Mouse (Mus musculus): ENCODE measurements at regions not wholly inside any gene's neighbourhood (a gene's known extent, or its start where the extent isn't known, plus 50 kb on each side); places are given as distances from the start of the nearest gene placed in this dataset.

GRCm38 (mm10) chr6:143484941-143485340 lies 317.9 kb downstream of the Etnk1 start:
- DNase-seq (ENCODE audit: low spot score in 2 of 2): no peak

DNA sequence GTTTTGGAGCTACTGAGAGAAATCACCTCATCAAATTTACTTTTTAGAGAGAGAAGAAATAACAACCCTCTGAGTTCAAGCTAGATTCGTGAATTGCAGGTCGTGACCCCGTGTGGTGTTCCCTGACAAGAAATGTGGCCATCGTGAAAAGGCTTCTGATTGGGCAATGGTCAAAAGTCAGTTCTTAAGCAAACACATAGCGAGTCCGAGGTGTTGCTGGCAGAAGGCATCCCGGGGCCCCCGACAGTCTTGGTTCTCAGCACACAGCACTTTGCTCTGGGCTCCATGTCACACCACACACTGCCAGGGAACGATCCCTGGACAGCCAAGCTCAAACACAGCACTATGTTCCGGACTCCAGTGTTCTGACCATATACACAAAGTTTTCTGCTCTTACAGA lies 320.0 kb downstream of the Etnk1 start:
- DNase-seq (ENCODE audit: low spot score in 2 of 2): no peak

DNA sequence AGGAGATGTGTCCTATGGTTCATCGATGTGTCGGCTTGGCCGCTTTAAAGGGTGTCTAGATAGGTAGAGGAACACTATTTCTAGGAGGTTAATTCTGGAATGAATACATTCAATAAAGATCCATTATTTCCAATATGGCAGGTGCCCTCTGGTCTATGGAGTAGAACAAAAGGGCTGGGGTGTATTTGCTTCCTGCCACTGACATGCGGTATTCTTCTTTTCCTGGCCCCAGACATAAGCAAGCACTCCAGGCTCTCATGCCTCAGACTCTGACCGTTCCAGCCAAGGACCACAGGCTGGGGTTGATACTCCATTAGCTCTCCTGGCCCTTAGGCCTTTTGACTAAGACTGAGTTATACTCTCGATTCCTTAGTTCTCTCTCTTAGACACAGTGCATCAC lies 323.0 kb downstream of the Etnk1 start:
- no peak for DNase-seq (ENCODE audit: low spot score in 2 of 2)

GRCm38 (mm10) chr6:143491380-143491779 lies 324.4 kb downstream of the Etnk1 start:
- DNase-seq (ENCODE audit: low spot score in 2 of 2): no peak

GRCm38 (mm10) chr6:143493543-143493942 lies 326.5 kb downstream of the Etnk1 start:
- no peak for DNase-seq (ENCODE audit: low spot score in 2 of 2)

GRCm38 (mm10) chr6:143494341-143494740 lies 327.3 kb downstream of the Etnk1 start:
- no peak for DNase-seq (ENCODE audit: low spot score in 2 of 2)

DNA sequence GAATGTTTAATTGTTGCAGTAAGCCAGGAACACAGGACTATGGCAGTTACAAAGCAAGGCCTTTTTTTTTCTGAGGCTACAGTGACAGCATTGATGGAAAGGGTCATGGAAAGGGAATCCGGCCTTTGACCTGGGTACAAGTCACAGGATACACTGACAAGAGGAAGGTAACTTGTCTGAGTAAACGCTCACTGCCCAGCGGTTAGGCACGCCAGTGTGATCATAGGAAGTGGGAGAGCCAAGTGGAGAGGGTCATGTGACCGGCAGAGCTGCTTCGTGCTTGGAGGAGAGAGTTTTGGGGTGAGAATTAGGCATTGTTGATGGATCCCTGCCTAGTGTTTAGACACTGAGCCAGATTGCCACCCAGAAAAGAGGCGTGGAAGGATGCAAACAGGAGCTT lies 327.9 kb downstream of the Etnk1 start:
- no peak for DNase-seq (ENCODE audit: low spot score in 2 of 2)

- no peak for DNase-seq (ENCODE audit: low spot score in 2 of 2)
Measured at GRCm38 (mm10) chr6:143498764-143499163, 331.7 kb downstream of the Etnk1 start.

DNA sequence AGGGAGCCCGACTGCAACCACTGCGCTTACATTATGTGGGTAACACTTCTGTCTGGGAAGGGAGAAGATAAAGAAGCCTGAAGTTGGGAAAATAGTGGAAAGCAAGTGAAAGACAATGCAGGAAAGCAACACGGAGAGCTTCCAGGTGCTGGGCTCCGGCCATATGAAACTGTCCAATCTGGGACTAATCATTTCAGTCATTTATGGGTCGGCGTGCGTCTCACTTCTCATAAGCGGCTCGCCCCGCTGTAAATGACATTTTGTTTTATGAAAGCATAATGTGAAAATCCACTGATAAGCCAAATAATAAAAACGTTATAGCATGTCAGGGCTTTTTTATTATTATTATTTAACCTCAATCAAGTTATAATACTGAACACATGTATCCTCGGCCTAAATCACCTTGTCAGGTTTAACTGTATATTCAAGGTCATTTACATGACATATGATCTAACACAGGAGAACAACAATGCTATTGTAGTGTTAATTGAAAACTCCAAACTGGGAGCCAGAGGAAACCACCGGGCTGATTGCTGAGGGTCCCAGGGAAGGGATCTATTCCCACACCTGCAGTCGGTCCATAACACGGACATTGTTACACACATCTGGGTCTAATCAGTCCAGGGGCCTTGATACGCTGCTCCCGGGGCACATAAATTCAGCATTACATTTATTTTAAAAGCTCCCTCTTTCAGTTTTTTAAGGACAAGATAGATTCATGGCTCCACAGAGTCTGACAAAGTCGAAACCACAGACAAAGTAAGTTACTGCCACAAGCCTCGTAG lies 332.4 kb downstream of the Etnk1 start:
- DNase-seq (ENCODE audit: low spot score in 2 of 2): no peak

DNA sequence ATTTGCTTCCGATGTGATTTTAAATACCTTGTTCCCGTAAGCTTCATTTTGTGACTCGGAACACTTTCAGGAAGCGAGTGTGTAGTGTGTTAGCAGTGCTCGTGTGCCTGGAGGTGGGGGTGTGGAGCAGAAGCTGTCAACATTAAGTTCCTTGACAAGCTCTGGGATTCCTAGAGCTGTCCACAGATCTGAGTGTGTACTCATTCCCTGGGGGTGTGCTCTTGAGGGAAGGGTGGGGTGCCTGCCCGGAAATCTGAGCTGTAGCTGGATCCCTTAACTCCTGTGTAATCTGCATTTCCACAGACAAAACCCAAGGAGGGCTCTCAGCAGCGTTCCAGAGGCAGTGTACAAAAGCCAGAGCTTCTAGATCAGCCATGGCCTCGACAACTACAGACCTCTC lies 335.8 kb downstream of the Etnk1 start:
- DNase-seq (ENCODE audit: low spot score in 2 of 2): no peak

- no peak for DNase-seq (ENCODE audit: low spot score in 2 of 2)
Measured at GRCm38 (mm10) chr6:143503953-143504352, 336.9 kb downstream of the Etnk1 start.

DNA sequence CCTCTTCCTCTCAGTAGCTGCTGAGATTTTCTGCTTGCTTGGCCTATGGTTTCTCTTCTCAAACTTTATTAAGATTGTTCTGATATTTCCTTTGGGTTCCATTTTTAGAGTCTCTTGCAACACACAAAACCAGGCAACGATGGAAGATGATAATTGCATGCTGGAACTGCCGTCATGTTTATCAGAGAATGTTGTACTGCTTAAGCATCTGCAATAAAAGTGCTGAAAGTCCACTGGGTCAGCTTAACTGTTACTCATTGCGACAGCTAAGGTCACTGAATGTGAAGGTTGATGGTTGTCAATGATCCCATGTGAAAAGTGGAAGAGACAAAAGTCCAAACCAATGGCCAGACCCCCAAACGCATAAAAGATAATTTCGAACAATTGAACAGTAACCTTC lies 346.4 kb downstream of the Etnk1 start:
- no peak for DNase-seq (ENCODE audit: low spot score in 2 of 2)

DNA sequence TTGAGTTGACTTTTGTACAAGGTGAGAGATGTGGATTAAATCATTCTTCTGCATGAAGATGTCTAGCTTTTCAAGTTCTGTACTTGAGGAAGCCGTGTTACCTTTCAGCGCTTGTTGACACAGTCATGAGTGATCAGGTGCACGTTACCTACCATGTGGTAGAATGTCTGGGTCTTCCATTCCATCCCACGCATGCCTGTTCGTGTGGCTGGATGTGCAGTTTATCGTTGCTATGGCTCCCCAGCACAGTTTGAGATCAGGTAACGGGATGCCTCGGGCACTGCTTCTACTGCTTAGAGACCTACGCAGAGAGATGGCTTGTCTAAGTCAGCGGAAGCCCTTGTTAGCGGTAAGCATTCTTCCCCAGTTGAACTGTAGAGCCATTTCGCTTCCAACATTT lies 348.1 kb downstream of the Etnk1 start:
- no peak for DNase-seq (ENCODE audit: low spot score in 2 of 2)

DNA sequence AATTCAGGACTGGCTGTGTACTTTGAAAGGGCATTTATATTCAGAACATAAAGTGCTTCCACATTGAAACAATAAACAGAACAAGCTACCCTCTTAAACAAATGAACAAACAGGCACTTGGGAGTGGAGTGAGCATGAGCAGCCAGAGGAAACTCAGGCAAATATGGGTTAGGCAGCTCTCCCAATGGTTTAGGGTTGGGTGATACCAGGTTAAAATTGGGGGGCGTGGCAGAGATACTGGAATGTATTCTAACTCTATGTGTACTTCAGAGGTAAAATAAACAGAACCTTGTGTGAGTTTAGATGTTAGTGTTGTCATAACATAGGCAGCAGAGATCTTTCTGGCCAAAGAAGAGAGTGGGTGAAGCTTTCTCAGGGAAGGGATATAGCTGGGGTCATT lies 349.7 kb downstream of the Etnk1 start:
- DNase-seq (ENCODE audit: low spot score in 2 of 2): no peak

DNA sequence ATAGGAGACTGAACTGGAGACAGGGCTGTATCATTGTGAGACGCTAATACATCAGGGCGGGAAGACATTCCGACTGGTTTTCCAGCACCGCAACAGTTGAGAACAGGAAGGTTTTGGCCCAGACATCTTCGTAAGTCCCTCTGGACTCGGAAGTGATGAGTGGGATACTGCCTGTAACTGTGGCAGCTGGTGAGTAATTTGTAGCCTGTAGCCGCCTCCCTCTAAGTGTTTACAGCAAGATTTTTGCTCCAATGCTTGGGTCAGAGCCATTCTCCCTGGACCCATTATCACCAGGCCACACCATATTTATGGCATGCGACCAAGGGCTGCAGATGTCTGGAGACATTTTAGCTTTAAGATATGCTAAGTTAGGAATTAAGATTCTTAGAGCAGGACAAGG lies 351.5 kb downstream of the Etnk1 start:
- DNase-seq (ENCODE audit: low spot score in 2 of 2): no peak

GRCm38 (mm10) chr6:143519668-143520067 lies 352.6 kb downstream of the Etnk1 start:
- DNase-seq (ENCODE audit: low spot score in 2 of 2): no peak

DNA sequence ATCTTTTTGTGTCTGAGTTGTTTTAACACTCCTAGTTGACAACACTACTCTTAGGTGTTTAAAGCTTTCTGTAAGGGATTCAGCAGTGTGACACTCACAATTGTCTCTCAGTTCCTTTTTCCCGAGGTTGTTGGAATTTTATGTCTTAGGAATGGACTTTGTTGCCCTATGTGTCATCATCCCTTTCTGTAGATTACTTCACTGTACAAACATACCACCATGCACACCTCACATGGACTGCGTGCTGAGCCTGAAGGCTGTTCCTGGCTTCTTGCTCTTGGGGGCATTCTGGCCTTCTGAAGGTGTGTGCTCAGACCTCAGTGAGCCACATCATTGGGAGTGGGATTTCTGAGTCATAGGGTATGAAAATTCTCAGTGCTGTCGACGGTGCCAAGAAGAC lies 358.1 kb downstream of the Etnk1 start:
- no peak for DNase-seq (ENCODE audit: low spot score in 2 of 2)

DNA sequence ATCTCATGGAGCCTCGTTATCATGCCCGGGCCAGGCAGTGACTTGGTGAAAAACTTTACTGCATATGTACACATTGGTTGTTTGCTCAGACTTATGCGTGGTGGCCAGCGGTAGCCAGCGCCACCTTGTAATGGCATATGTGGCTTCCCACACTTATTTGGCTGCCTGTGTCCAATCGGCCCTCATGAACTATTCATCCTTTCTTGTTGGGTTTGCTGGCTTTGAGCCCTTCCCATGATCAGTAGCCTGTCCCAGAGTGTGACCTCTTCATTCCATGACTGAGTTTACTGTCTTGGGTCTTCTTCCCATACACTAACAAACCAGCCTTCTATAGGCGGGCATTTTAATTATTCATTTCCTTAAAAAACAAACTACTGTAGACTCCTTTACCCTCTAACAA lies 361.9 kb downstream of the Etnk1 start:
- no peak for DNase-seq (ENCODE audit: low spot score in 2 of 2)

GRCm38 (mm10) chr6:143530372-143531224 lies 363.6 kb downstream of the Etnk1 start:
- no peak for DNase-seq (ENCODE audit: low spot score in 2 of 2)

- DNase-seq (ENCODE audit: low spot score in 2 of 2): no peak
Measured at GRCm38 (mm10) chr6:143531477-143531876, 364.5 kb downstream of the Etnk1 start.

DNA sequence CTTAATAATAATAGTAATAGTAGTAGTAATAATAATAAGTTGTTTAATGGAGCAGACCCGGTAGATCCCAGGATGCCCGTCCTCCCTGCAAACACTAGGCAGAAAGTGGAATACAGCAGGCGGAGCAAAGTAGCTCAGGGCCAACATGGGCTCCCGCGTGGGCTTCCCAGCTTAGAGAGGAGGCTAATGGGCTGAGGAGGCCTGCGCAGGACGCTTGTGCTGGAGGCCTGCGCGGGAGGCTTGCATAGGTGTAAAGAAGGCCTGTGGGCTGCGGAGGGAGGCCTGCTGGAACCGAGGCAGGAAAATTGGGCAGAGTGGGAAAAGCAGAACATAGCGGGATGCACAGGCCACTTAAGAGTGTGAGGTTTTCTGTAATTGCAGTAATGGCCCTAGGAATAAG lies 365.4 kb downstream of the Etnk1 start:
- DNase-seq (ENCODE audit: low spot score in 2 of 2): no peak

DNA sequence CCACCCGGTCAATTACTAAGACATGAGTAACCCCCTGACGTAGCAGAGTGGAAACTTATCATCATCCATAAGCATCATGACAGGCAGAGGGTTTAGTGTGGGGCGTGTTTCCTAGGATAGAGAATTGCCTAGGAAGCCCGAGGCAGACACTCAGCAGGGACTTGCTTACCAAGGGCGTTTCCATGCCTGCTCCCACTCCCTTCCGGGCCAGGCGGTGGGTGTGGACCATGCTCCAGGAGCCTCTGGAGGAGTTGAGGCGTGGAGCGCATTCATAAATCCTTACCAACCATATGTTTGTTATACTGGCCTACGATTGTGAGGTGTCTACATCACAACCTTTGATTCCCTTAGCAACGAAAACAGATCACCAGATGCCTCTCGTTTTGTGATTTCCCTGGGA lies 368.2 kb downstream of the Etnk1 start:
- DNase-seq (ENCODE audit: low spot score in 2 of 2): no peak

GRCm38 (mm10) chr6:143535726-143536125 lies 368.7 kb downstream of the Etnk1 start:
- no peak for DNase-seq (ENCODE audit: low spot score in 2 of 2)
